Mouse (Mus musculus) retina, embryonic 14.5 days (tissue): ENCODE data around the gene Akr1c19.
"Not testable (repeated sequence)": the region's sequence is repeated elsewhere in the genome, so short reads cannot be mapped to it uniquely, and the experiment has no call there.

ENCODE experiments used
- DNase-seq: peaks from one replicate; pipeline ENCODE4 v3.0.0-alpha.2; 2015; ENCODE audit warnings: low spot score

Akr1c19 gene

DNA sequence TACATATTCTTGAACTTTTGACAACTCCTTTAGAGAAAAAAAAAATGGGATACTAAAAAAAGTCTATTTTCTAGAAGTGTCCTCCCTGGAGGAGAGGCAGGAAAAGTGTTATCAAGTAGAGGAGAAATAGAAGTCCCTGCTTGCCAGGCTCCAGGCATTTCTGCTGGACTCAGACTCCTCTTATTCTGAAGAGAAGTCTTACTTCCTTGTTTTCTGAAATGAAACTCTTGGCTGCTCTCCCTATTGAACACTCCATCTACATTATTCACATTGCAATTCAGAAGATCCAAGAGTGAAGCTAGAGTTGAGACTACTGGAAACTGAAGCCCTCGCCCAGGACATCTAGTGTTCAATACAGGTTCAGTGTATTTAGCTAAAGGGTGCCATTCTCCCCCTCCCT is at the start of gene Akr1c19:
Gene Akr1c19, plus strand, starts transcription at position 260 of the 400 bp plus-strand sequence.
- DNase-seq = no peak

DNA sequence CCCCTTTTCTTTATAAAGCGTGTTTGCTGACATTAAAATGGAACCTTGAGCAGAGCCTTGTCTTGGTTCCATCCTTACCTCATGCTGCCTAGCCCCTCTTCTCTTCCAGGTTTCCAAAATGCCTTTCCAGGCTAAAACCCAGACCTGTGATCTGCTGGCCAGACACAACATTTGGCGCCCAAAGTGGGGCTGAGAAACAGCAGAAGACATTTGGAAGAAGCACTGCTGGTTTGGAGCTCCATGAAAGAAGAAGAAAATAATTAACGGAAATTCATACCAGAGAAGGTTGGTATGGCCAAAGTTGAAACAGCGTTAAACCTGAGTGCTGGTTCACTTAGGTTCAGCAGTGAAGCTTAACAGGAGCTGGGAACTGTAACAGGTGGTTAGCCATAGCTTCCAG is 47.2 kb upstream of the Akr1c19 start:
- not testable (repeated sequence) for DNase-seq

DNA sequence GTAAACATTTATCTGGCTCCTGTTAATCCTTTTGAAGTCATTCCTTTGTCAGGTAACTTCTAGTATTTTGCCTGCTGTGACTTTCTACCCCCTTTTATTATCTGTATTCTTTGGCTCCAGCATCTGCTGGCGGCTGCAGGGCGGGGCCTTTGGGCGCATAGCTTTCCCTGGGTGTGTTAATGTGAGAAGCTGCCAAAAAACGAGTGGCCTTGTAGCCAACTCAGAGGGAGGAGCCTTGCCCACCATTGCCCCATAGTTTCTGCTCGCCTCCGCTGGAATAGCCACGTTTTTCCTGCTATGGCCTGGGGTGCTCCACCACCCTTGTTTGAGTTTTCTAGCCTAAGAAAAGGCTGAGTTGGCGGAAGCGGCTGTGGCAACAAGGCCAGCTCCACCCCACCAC is 45.4 kb upstream of the Akr1c19 start:
- DNase-seq = no peak

DNA sequence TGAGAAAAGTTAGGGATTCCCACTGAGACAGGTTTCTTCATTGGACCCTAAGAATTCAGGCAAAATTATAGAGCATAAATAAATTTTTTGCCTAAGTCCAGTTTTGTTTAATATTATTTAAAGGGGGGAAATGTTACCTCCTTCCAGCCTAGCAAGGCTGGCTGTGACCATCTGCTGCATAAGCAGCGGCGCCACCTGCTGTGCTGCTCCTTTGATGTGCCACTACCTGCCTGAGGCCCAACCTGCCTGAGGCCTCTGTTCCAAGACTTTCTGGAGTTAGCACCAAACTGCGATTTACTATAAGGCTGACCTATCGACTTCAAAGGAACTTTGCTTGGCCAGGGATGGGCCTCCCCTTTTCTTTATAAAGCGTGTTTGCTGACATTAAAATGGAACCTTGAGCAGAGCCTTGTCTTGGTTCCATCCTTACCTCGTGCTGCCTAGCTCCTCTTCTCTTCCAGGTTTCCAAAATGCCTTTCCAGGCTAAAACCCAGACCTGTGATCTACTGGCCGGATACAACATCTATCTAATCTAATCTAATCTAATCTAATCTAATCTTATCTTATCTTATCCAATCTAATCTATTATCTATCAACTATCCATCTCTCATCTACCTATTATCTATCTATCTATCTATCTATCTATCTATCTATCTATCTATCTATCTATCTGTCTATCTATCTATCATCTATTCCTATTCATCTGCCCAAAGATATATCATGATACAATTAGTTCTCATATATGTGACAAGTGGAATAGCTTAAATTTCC is 41.7 kb upstream of the Akr1c19 start:
- DNase-seq = not testable (repeated sequence)

DNA sequence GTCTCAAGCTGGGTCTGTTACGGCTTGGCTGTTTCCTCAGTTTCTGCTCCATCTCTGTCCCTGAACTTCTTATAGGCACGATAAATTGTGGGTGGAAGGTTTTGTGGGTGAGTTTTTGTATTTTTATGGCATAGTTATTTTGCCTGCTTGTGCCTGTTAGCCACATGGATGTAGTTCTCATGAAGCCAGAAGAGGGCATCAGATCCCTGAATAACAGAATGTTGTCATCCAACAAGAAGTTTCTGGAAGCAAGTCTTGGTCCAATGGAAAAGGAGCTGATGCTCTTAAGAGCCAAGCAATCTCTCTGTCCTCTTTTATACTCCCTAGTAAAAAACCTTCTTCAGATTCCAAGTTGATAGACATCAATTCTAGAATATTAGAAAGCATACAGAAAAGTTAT is 40.3 kb upstream of the Akr1c19 start:
- peak; percentile 28 for DNase-seq

DNA sequence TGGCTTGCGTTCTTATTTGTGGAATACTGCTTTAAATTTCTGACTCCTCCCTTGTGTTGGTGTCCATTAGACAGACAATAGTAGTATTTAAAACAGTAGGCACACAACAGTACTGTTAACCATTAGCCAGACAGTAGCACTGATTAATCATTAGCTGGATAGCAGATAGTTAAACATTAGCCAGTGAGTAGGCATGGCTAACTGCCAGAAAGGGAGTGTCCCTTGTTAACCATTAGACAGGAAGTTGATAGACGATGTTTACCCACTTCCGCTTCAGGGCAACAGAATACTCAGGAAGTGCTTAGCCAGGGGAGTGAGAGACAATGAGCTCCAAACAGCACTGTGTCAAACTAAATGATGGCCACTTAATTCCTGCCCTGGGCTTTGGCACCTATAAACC is 37.6 kb upstream of the Akr1c19 start, which contains the start of gene Akr1c13:
Gene Akr1c13, plus strand, starts transcription at position 247 of the 400 bp plus-strand sequence.
- no peak for DNase-seq

DNA sequence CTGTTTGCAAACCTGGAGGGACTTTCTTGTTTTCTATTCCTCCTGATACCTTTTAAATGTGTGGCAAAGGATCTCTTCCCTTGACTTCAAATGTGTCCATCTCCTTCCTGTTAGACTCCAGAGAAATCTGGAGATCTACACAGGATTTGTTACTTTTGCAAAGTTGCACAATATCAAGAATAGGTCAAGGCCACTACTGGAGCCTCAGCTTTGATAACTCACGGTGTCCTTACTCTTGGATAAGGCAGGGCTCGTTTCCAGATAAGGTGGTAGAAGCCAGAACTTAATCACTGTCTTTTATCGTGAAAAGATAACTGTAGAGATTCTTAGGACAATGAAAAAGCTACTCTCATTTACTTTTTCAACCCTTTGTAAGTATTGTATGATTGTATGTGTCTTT is 36.0 kb upstream of the Akr1c19 start:
- DNase-seq = no peak

DNA sequence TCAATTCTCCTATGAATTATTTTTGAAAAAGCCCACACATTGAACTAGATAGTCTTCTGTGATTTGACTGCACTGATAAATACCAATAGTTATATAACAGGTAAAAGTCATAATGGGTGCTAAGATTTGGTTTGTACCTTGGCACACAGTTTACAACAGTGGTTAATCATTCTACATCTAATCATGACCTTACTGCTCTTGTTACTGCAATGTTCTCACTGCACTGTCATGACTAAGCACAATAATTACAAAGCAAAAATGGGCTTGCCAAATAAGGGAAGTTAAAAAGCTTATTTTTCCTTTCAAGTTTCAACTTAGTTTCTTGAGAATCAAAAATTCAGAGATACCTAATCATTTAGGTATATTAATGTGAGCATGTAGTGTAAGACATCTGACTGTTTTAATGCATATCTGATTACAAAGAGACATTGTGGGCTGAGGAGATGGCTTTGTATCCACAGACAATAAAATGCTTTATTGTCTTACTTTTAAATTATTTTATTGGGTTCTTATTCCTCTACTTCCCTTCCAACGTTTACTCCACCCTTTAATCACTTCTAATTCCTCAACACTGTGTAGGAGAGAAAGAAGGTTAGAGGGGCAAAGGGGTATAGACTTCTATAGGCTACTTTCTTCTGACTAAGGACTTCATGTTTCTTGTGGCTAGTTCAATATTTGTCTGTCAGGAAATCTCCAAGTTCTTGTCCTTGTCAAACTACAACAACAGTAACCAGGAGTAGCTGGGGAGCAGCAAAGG is 22.2 kb upstream of the Akr1c19 start:
- no peak for DNase-seq

DNA sequence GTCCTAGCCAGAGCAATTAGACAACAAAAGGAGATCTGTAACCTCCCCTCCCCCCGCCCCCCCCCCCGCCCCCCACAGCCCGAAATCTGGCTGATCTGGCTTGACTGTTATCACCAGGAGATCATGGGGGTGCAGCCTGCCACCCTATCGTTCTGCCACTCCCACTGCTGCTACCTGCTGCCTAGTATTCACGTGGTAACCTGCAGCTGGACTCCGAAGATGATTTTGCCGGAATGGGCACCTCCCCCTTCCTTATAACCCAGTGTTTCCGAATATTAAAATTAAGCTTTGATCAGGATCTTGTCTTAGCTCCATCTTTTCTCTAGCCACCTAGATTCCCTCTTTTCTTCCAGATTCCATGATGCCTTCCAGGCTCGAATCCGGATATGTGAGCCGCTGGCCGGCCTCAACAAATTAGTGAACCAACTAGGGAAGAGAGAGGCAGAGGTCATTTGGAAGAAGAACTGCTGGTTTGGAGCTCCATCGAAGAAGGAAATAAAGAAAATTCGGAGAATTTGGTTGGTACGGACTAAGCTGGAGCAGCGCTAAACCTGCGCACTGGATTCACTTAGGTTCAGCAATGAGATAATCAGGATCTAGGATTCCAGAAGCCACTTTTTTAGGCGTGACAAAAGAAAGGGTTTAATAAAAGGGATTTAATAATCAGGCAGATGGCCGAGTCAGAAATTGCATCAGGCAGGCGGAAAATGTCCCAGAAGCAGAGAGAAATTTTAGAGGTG is 16.8 kb upstream of the Akr1c19 start:
- DNase-seq = peak; percentile 60

DNA sequence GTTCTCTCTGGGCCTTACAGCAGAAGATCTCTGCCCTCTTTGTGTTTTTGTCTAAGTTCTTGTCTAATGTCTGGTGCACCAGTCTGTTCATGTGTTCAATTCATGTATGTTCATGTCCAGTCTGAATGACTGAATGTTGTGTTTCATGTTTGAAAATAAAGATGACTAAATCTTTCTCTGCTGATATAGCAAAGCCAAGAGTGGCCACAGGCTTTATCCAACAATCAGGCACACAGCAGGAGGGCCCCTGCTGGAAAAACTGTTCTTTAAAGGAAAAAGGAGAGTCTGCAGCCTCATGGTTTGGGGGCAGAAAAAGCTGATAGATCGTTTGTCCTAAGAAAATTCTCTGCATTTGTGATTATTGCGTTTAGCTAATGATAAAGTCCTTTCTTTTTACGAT is 16.2 kb upstream of the Akr1c19 start:
- peak; percentile 51 for DNase-seq

DNA sequence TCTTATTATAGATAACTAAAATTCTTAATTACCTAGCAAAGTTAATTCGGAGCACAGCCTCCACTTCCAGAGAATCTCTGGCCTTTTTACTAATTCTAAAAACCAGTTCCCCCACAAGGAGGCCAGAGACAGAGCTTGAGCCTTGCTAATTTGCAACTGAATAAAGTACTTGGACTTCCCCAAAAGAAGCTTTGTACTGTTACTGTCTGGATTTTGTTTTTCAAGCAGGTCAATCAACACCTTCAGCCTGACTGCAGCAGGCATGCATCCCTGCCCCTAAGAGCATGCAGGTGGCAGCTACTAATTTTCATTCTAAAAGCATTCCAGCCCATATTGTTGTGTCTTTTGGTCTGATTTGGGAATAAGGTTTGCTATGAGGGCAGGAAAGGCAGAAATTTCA is 13.0 kb upstream of the Akr1c19 start:
- DNase-seq = not testable (repeated sequence)

DNA sequence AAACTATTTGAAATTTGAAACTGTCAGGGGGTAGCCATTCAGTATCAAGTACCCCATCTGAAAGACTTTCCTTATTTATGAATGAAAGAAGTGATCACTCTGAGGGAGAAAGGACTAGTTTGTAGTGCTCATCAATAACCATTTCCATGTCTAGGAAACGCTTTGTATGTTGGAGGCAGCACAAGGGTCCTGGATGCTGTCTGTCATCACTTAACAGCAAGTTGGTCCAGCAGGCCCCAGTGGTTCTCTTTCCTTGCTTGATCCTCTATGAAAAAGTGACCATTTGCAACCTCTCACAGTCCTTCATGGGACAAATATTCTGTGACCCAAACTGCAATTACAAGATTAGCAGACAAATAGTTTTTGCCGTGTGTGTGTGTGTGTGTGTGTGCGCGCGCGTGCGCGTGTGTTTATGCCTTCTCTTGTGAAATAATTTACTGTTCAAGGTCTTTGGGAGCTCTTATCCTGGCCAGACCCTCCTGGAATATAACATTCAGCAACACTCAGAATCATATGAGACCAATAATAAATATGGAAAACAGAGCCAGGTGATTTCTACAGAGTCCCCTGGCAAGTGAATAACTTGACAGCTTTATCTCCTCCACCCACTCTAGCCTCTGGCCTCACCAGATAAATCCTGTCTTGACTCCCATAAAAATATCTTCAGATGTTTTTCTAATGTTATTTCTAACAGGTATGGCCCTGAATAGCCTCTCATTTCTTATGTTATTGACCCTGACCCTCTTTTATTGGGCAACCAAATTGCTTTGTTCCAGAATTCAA is 2.5 kb downstream of the Akr1c19 start:
- no peak for DNase-seq

DNA sequence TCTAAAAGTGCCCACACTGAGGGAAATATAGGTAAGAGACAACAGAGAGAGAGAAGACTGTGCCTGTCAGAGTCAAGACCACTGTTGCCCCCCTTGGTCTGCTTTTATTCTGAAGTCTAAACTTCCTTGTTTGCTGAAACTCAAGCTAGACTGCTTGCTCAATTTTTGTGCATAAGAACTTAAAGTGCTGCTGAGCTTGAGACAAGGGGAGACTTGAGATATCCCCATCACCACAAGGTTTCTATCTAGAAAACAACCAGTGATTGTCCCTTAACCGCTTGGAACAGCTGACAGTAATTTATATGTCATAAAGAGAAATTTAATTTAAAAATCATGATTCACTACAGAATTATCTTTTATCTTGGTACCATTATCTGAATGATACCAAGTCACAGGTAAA is 4.6 kb downstream of the Akr1c19 start:
- DNase-seq = no peak

DNA sequence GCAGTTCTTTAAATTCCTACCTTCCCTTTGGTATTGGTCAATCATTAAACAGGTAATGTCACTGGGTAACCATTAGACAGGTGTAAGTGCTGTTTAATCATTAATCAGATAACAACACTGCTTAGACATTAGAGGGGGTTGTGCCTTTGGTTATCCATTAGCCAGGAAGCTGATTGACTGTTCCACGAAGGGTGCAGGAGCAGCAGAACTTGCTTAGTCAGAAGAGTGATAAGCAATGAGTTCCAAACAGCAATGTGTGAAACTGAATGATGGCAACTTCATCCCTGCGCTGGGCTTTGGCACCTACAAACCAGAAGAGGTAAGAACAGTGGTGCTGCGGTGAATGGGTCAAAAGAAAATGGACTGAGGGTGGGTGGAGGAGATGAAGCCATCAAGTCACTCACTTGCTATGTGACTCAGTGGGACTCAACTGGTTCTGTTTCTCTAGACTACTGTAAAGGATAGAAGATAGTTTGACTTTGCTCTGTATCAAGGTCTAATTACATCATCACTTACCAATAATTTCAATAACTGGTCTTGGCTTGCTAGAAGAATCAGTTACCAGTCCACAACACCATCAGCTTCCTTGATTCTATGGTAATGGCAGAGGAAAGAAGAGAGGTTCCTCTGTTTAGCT is 5.2 kb downstream of the Akr1c19 start:
- no peak for DNase-seq

DNA sequence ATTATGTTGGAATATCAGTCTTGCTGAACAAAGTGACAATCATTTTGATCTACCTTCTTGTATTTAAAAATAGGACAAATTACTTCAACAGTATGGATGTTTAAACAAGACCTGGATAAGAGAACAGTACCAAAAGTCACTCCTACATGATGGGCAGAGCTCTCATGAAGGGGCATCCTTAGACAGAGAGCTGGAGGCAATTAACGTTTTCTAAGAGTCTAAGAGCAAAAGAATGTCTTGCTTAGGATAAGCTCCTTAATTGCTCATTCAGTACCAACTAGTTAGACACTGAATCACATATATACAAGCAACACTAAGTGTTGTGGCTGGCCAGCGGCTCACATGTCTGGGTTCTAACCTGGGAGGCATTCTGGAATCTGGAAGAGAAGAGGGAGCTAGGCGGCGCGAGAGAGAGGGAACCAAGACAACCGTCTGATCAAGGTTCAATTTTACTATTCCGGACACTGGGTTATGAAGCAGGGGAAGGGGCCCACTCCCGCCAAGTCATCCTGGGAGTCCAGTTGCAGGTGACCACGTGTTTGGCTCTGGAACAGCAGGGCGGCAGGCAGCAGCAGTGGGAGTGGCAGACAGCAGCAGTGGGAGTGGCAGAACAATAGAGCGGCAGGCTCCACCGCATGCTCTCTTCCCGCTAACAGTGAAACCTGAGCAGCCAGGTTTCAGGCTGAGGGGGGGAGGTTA is 16.5 kb downstream of the Akr1c19 start:
- DNase-seq = peak; percentile 68

DNA sequence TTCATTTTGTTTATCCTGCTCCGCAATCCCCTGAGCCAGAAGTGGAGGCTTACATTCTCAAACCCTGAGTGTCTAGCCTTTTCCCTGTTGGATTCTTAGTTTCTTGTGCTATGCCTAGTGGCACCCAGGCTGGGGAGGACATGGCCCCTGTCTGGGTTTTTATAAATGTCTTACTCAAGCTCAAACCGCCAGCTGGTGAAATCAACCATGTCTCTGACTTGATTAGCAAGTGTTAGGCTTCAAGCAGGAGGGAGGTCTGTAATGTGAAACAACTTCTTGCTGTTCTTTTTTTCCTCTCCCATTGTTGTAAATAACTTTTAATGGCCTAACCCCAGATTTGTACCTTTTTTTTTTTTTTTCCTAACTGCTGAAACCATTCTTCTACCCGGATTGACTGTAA is 20.8 kb downstream of the Akr1c19 start:
- DNase-seq = no peak

DNA sequence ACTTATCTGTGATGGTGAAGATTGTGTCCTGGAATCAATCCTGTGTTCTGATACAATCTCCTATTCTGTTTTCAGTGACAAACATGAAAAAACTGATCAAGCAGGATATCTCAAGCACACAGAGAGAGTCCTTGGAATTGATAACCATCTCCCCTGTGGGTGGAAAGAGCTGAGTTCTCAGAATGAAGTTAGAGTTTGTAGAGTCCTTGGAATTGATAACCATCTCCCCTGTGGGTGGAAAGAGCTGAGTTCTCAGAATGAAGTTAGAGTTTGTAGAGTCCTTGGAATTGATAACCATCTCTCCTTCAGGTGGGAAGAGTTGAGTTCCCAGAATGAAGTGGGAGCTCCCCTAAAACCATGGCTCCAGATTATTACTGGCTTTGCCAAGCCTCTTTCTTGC is 28.4 kb downstream of the Akr1c19 start:
- not testable (repeated sequence) for DNase-seq

DNA sequence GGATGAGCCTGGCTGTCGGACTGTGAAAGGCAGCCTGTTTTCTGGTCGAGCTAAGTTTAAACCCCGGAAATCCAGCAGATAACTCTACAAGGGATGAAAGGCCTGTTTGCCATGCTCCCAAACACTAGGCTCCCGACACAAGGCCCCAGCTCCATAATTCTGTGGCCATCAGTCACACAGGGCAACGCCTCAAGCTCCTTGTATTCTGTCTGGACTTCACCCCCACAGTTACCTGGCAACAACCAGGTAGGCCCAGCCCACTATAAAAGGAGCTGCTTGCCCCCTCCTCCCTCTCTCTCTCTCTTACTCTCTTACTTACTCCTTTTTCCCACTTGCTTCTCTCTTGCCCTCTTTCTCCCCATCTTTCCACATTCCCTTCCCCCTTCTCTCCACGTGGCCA is 28.8 kb downstream of the Akr1c19 start:
- DNase-seq = no peak

DNA sequence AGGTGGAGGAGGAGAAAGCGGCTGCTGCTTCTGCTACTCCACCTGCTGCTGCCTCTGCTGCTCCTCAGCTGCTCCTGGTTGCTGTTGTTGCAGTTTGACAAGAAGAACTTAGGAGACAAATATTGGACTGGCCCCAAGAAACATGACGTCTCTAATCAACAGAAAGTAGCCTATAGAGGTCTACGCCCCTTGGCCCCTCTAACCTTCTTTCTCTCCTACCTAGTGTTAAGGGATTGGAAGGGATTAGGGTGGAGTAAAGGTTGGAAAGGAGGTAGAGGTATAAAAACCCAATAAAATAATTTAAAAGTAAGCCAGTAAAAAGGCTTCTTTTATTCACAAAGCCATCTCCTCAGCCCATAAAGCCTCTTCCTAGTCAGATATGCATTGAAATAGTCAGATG is 36.1 kb downstream of the Akr1c19 start:
- no peak for DNase-seq

DNA sequence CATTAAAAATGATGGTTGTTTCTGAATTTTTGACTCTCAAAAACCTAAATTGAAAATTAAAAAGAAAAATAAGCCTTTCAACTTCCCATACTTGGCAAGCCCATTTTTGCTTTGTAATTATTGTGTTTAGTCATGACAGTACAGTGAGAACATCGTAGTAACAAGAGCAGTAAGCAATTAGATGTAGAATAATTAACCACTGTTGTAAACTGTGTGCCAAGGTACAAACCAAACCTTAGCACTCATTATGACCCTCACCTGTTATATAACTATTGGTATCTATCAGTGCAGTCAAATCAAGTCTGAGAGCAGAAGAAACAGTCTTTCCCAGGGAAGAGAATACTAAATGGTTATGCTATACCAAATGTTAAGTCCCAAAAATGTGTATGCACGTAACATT is 36.5 kb downstream of the Akr1c19 start:
- DNase-seq = no peak

DNA sequence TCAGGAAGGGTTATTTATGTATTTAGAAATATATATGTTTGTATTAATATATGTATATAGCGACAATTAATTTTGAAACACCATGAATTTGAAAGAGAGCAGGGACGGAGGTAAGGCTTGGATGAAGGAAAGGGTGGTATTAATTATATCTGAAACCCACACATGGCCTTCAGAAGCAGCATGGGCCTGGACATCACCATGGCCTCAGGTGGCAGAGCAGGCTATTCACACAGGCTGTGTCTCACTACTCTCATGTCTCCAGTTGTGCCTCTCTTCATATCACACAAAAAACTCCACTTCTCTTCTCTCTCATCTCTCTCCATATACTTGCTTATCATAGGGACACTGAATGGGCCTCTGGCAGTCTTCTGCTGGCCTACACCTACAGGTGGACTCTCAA is 37.0 kb downstream of the Akr1c19 start:
- not testable (repeated sequence) for DNase-seq
